Mouse (Mus musculus) CH12.LX (cell line): ENCODE results near the gene Rps21. TPM values are rescaled to one million over a fixed set of nuclear protein-coding genes. Genes with fewer than 3 reads are reported as not detected.

Experiments used
- DNase-seq: peaks from one replicate; pipeline ENCODE4 v3.0.0-alpha.2; 2013; ENCODE audit errors: extremely low read depth
- H3K27ac ChIP-seq: 2 replicates; pipeline ENCODE4 v1.5.1; 2012; ENCODE audit warnings: low read depth, mild to moderate bottlenecking, control low read depth, moderate library complexity; ENCODE audit not compliant: insufficient read depth
- H3K27me3 ChIP-seq: replicated peaks from 2 replicates; pipeline ENCODE3; 2012; ENCODE audit warnings: inconsistent platforms
- H3K36me3 ChIP-seq, 2 experiments: replicated peaks in 1 of 2; 2 replicates each; pipeline versions ENCODE3 to v1.6.1; 2012; ENCODE audit warnings: inconsistent platforms in 1 of 2, low read length in 1 of 2, mild to moderate bottlenecking in 1 of 2, mixed read lengths in 1 of 2, moderate library complexity in 1 of 2; ENCODE audit not compliant: control insufficient read depth in 1 of 2, insufficient read depth in 1 of 2
- H3K4me1 ChIP-seq, 2 experiments: 2 replicates each; pipeline ENCODE4 v1.6.1; 2012; ENCODE audit warnings: inconsistent platforms in 1 of 2, moderate library complexity in 1 of 2; ENCODE audit not compliant: insufficient read depth in 2 of 2, control insufficient read depth in 1 of 2
- H3K4me2 ChIP-seq: 2 replicates; pipeline ENCODE4 v1.6.1; 2012; ENCODE audit warnings: low read depth, mild to moderate bottlenecking, control low read depth; ENCODE audit not compliant: poor library complexity, insufficient read depth, severe bottlenecking
- H3K4me3 ChIP-seq, 3 experiments: fragments of 150-350 bp in 1 of 3; sonication (generic) in 1 of 3; replicated peaks in 1 of 3; 2 replicates each; pipeline versions ENCODE3 to v1.5.1; 2011 to 2012; ENCODE audit warnings: low read depth in 2 of 3, low read length in 2 of 3, mild to moderate bottlenecking in 2 of 3, moderate library complexity in 2 of 3, control low read depth in 1 of 3, improper control_type of control experiment in 1 of 3, inconsistent platforms in 1 of 3, mixed read lengths in 1 of 3; ENCODE audit not compliant: poor library complexity in 1 of 3
- H3K79me2 ChIP-seq: replicated peaks from 2 replicates; pipeline ENCODE4 v1.6.1; 2012; ENCODE audit warnings: mild to moderate bottlenecking, moderate library complexity; ENCODE audit not compliant: control insufficient read depth, poor library complexity, insufficient read depth, severe bottlenecking; ENCODE audit errors: extremely low read depth
- H3K9ac ChIP-seq: 2 replicates; pipeline ENCODE4 v1.6.1; 2012; ENCODE audit warnings: low read depth, mild to moderate bottlenecking, control low read depth, moderate library complexity; ENCODE audit not compliant: insufficient read depth
- H3K9me3 ChIP-seq: replicated peaks from 2 replicates; pipeline ENCODE3; 2012; ENCODE audit warnings: low read length, inconsistent platforms, mixed read lengths
- BHLHE40 ChIP-seq: IDR thresholded peaks from 2 replicates; pipeline ENCODE4 v1.6.1; 2011; ENCODE audit warnings: mild to moderate bottlenecking, low read depth, low read length, improper control_type of control experiment
- CHD2 ChIP-seq: IDR thresholded peaks from 2 replicates; pipeline ENCODE4 v1.6.1; 2011; ENCODE audit warnings: low read length, improper control_type of control experiment
- E2F4 ChIP-seq: IDR thresholded peaks from 2 replicates; pipeline ENCODE4 v1.6.1; 2011; ENCODE audit warnings: low read depth, low read length, improper control_type of control experiment; ENCODE audit not compliant: insufficient replicate concordance
- ELF1 ChIP-seq: IDR thresholded peaks from 2 replicates; pipeline ENCODE4 v1.6.1; 2014; ENCODE audit warnings: low read depth, mild to moderate bottlenecking, inconsistent platforms, low read length, improper control_type of control experiment
- ETS1 ChIP-seq: conservative IDR thresholded peaks from 2 replicates; pipeline ENCODE4 v1.6.1; 2012; ENCODE audit warnings: low read depth, mild to moderate bottlenecking, inconsistent platforms, low read length, improper control_type of control experiment, moderate library complexity
- IRF4 ChIP-seq: IDR thresholded peaks from 2 replicates; pipeline ENCODE4 v1.6.1; 2014; ENCODE audit warnings: low read depth, mild to moderate bottlenecking, inconsistent platforms, low read length, improper control_type of control experiment
- JUN ChIP-seq: IDR thresholded peaks from 2 replicates; pipeline ENCODE4 v1.6.1; 2011; ENCODE audit warnings: low read depth, mild to moderate bottlenecking, low read length, improper control_type of control experiment, moderate library complexity; ENCODE audit not compliant: insufficient read depth
- KAT2A ChIP-seq: IDR thresholded peaks from 2 replicates; pipeline ENCODE4 v1.6.1; 2012; ENCODE audit warnings: low read length, improper control_type of control experiment, inconsistent platforms; ENCODE audit not compliant: insufficient replicate concordance
- MAX ChIP-seq: IDR thresholded peaks from 2 replicates; pipeline ENCODE4 v1.6.1; 2011; ENCODE audit warnings: low read length, improper control_type of control experiment
- MEF2A ChIP-seq: IDR thresholded peaks from 2 replicates; pipeline ENCODE4 v1.6.1; 2014; ENCODE audit warnings: low read depth, mild to moderate bottlenecking, inconsistent platforms, low read length, improper control_type of control experiment, borderline replicate concordance
- MYC ChIP-seq: IDR thresholded peaks from 2 replicates; pipeline ENCODE4 v1.6.1; 2011; ENCODE audit warnings: low read depth, mild to moderate bottlenecking, improper control_type of control experiment, low read length
- PAX5 ChIP-seq: IDR thresholded peaks from 2 replicates; pipeline ENCODE4 v1.6.1; 2012; ENCODE audit warnings: low read length, inconsistent platforms, mixed read lengths
- POLR2A ChIP-seq: IDR thresholded peaks from 2 replicates; pipeline ENCODE4 v1.6.1; 2011; ENCODE audit warnings: low read depth, mild to moderate bottlenecking, improper control_type of control experiment, low read length
- RAD21 ChIP-seq: IDR thresholded peaks from 2 replicates; pipeline ENCODE4 v1.6.1; 2011; ENCODE audit warnings: low read depth, mild to moderate bottlenecking, low read length, improper control_type of control experiment, moderate library complexity
- RCOR1 ChIP-seq: conservative IDR thresholded peaks from 2 replicates; pipeline ENCODE4 v1.6.1; 2012; ENCODE audit warnings: low read depth, mild to moderate bottlenecking, inconsistent platforms, low read length, improper control_type of control experiment
- SIN3A ChIP-seq: IDR thresholded peaks from 2 replicates; pipeline ENCODE4 v1.6.1; 2012; ENCODE audit warnings: low read length, improper control_type of control experiment, inconsistent platforms
- USF2 ChIP-seq: conservative IDR thresholded peaks from 2 replicates; pipeline ENCODE4 v1.6.1; 2011; ENCODE audit warnings: low read depth, low read length, improper control_type of control experiment
- ZC3H11A ChIP-seq: IDR thresholded peaks from 2 replicates; pipeline ENCODE4 v1.6.1; 2012; ENCODE audit warnings: low read depth, mild to moderate bottlenecking, inconsistent platforms, low read length, improper control_type of control experiment
- ZKSCAN1 ChIP-seq: IDR thresholded peaks from 2 replicates; pipeline ENCODE4 v1.6.1; 2012; ENCODE audit warnings: low read depth, inconsistent platforms, low read length, improper control_type of control experiment, borderline replicate concordance
- ZNF384 ChIP-seq: IDR thresholded peaks from 2 replicates; pipeline ENCODE4 v1.6.1; 2012; ENCODE audit warnings: low read depth, low read length, improper control_type of control experiment, inconsistent platforms
- dilution Hi-C: fragments of 300-500 bp; cut with MboI; formaldehyde crosslinking; loops from 2 replicates; pipeline ENCODE4 v1.14.3; 2020; ENCODE audit warnings: low sequenced_read_pairs; ENCODE audit not compliant: extremely low pct_unique_long_range_greater_than_20kb, extremely low pct_ligation_motif_present
- in situ Hi-C: fragments of 300-500 bp; cut with MboI; formaldehyde crosslinking; loops from 3 replicates; pipeline ENCODE4 v1.14.3; 2019; ENCODE audit warnings: low sequenced_read_pairs, low pct_ligation_motif_present, low pct_unique_long_range_greater_than_20kb, mixed read lengths
- polyA plus RNA-seq: library from polyadenylated mRNA; unstranded; fragments of >175 nt; gene quantifications from 2 replicates; pipeline ENCODE4 v1.2.1, GENCODE M21; 2012; ENCODE audit warnings: low read depth; ENCODE audit not compliant: insufficient read length
- total RNA-seq, 2 experiments: library from RNA; depleted of rRNA; stranded (reverse); fragments of 300-350 nt in 1 of 2; fragments of >200 nt in 1 of 2; gene quantifications; 2 replicates each; pipeline ENCODE4 v1.2.3; 2012 to 2014

Rps21 gene
- total and polyA plus RNA-seq, 3 experiments = 705 to 3,770 (median 1,686) TPM

DNA sequence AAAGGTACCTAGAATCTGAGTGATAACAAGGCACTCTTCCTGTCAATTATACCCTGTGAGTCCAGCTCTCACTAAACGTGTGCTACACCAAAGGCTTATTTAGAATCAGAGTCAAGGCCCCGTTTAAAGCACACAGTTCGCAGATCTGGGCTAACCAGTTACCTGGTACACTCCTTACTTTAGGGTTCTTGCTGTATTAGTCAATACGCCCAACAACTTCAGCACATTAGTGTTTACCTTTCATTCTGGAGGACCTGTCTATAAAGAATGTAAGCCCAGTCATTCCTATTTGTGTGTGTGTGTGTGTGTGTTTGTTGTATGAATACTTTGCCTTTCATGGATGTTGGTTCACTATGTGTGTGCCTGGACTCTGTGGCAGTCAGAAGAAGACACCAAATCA is 14.1 kb upstream of the Rps21 start:
- in situ Hi-C loops = no loop called here
- DNase-seq = no peak
- TF ChIP-seq MAX (no peak), ZNF384 (no peak), PAX5 (no peak), POLR2A (no peak), KAT2A (no peak), JUN (no peak), BHLHE40 (no peak), IRF4 (no peak), MEF2A (no peak), ETS1 (no peak), CHD2 (no peak), RAD21 (no peak), RCOR1 (no peak), E2F4 (no peak), SIN3A (no peak), MYC (no peak), ZC3H11A (no peak), ZKSCAN1 (no peak)
- TF ChIP-seq, all 38 proteins: peak for 0

GRCm38 (mm10) chr2:180247916-180248315 is 9.3 kb upstream of the Rps21 start:
- dilution Hi-C loops = no loop called here
- H3K9ac ChIP-seq = no peak overlapping the region

More for the DNA sequence above, 14.1 kb upstream of the Rps21 start:
- H3K4me3 ChIP-seq = no peak overlapping the region
- peaks cover 6% of the 10 kb centered on the region for H3K9me3 ChIP-seq
- H3K27ac ChIP-seq = no peak overlapping the region
- no peak overlapping the region for H3K9ac ChIP-seq
- H3K36me3 ChIP-seq = no peaks in the 10 kb centered on the region
- H3K79me2 ChIP-seq = no peaks in the 10 kb centered on the region
- no peaks in the 10 kb centered on the region for H3K4me1 ChIP-seq
- no peak overlapping the region for H3K4me2 ChIP-seq
- H3K27me3 ChIP-seq = peaks cover 9% of the 10 kb centered on the region
- dilution Hi-C loops = no loop called here

More at GRCm38 (mm10) chr2:180247916-180248315, 9.3 kb upstream of the Rps21 start:
- TF ChIP-seq USF2 = no peak
- TF ChIP-seq ELF1 = no peak
- no peak for TF ChIP-seq BHLHE40
- no peak for TF ChIP-seq KAT2A
- TF ChIP-seq, all 38 proteins: peak for 0
- in situ Hi-C loops = no loop called here
- Histone ChIP-seq H3K9me3 (no peaks in the 10 kb centered on the region), H3K27ac (no peak overlapping the region), H3K27me3 (no peaks in the 10 kb centered on the region), H3K79me2 (no peaks in the 10 kb centered on the region), H3K36me3 (no peaks in the 10 kb centered on the region), H3K4me1 (peaks cover 0 to 3% of the 10 kb centered on the region in 2 experiments; a peak in 2 of 4 replicates), H3K4me3 (no peak overlapping the region), H3K4me2 (no peak overlapping the region)
- no peak for DNase-seq
